Mouse (Mus musculus): Measurements from ENCODE around the gene Amz2.
A peak's percentile ranks its signal among the peaks of the same experiment; 100 is the strongest.

The Amz2 gene

GRCm38 (mm10) chr11:109470921-109471861 is 45.4 kb downstream of the Amz2 start:
- peak; percentile 47 for DNase-seq

- peak; percentile 73 for DNase-seq
Measured at GRCm38 (mm10) chr11:109472171-109472691, 46.5 kb downstream of the Amz2 start.

- no peak for DNase-seq
Measured at GRCm38 (mm10) chr11:109472821-109473170, 47.0 kb downstream of the Amz2 start.

- DNase-seq = peak; percentile 96
Measured at GRCm38 (mm10) chr11:109473171-109474085, 47.7 kb downstream of the Amz2 start, which contains the start of the genes Arsg and Slc16a6. Gene Arsg (plus strand): TSS chr11:109473374. Gene Slc16a6 (minus strand): TSS chr11:109473598.

GRCm38 (mm10) chr11:109474086-109474742 is 48.5 kb downstream of the Amz2 start:
- no peak for DNase-seq

- DNase-seq = no peak
Measured at GRCm38 (mm10) chr11:109474836-109475235, 49.1 kb downstream of the Amz2 start.

GRCm38 (mm10) chr11:109475717-109476116 is 50.0 kb downstream of the Amz2 start:
- DNase-seq = no peak

GRCm38 (mm10) chr11:109476241-109476640 is 50.5 kb downstream of the Amz2 start:
- DNase-seq = no peak

- DNase-seq = no peak
Measured at GRCm38 (mm10) chr11:109476653-109477052, 50.9 kb downstream of the Amz2 start.

- no peak for DNase-seq
Measured at GRCm38 (mm10) chr11:109477606-109478380, 52.0 kb downstream of the Amz2 start.

GRCm38 (mm10) chr11:109479575-109480285 is 54.0 kb downstream of the Amz2 start:
- no peak for DNase-seq

- no peak for DNase-seq
Measured at GRCm38 (mm10) chr11:109480440-109480839, 54.7 kb downstream of the Amz2 start.

GRCm38 (mm10) chr11:109485398-109486045 is 59.8 kb downstream of the Amz2 start:
- DNase-seq = peak; percentile 33

GRCm38 (mm10) chr11:109487111-109487510 is 61.4 kb downstream of the Amz2 start:
- DNase-seq = no peak

- no peak for DNase-seq
Measured at GRCm38 (mm10) chr11:109487991-109488684, 62.4 kb downstream of the Amz2 start.

- no peak for DNase-seq
Measured at GRCm38 (mm10) chr11:109489763-109490162, 64.0 kb downstream of the Amz2 start.

GRCm38 (mm10) chr11:109491844-109492243 is 66.1 kb downstream of the Amz2 start:
- DNase-seq = no peak

GRCm38 (mm10) chr11:109492847-109493464 is 67.2 kb downstream of the Amz2 start:
- peak; percentile 57 for DNase-seq
